Mouse (Mus musculus) cerebellum, adult 18-20 months (tissue): Measurements from ENCODE around the gene Tchhl1.

Experiments used
- DNase-seq, 2 experiments: peaks; one replicate each; pipeline ENCODE4 v3.0.0; 2021

Gene Tchhl1

DNA sequence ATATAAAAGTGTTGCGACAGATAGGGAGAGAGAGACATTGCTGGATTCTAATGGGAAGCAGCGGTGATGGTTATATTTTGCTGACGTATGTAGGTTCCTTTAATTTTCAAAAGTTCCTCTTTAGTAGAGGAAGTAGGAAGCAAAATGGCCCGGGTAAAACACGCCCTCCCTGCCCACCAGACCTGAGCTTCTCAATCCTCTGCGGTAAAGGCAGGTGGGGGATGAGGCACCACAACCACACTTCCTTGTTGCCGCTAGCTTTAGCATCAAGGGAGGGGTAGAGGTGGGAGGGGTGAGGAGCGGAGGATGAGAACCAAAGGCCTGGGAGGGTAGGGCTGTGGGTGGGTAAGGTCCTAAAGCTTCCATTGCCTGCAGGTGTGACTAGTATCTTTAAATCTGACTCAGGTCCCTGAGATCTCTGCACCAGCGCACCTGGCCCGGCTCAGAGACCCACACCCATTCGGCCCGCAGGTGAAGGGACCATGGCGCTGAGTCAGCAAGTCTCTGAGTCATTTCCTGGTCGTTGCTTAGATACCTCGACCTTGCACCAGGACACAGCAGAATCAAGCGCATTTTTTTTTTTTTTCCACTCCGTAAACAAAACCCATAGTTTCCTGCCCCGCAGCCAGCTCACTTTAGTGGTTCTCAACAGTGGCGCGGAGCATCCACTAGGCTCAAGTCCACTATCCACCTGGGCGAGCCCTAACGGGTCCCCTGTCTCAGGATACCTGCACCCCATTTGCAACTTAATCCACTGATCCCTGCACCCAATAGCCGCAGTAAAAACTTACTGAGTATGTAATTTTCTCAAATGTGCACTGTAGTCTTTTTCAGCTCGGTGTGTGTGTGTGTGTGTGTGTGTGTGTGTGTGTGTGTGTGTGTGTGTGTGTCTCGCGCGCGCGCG, 37.7 kb downstream of the Tchhl1 start:
- DNase-seq, result no peak

GRCm38 (mm10) chr3:93506881-93507325, 38.3 kb downstream of the Tchhl1 start:
- DNase-seq, result no peak

GRCm38 (mm10) chr3:93509301-93509700, 40.7 kb downstream of the Tchhl1 start:
- no peak for DNase-seq

- no peak for DNase-seq
These were observed 42.5 kb downstream of the Tchhl1 start for GRCm38 (mm10) chr3:93511036-93511435.

DNA sequence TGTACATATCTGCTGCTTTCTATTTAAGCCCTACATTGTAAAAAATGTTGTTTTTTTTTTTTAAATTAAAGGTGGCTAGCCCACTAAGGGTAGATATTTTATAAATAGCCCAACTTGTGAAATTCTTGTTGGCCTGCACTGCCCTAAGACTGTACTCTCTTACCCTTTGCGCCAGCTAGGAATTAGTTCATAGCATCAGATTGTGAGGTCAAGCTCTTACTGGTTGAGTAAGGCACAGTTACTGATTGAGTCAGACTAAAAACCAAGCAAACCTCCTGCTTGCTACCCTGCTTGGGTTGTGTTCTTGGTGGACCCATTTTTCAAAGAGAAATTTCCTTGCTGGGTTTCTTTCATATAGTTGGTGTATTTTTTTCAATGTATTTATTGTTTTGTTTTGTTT, 43.2 kb downstream of the Tchhl1 start:
- no peak for DNase-seq

DNA sequence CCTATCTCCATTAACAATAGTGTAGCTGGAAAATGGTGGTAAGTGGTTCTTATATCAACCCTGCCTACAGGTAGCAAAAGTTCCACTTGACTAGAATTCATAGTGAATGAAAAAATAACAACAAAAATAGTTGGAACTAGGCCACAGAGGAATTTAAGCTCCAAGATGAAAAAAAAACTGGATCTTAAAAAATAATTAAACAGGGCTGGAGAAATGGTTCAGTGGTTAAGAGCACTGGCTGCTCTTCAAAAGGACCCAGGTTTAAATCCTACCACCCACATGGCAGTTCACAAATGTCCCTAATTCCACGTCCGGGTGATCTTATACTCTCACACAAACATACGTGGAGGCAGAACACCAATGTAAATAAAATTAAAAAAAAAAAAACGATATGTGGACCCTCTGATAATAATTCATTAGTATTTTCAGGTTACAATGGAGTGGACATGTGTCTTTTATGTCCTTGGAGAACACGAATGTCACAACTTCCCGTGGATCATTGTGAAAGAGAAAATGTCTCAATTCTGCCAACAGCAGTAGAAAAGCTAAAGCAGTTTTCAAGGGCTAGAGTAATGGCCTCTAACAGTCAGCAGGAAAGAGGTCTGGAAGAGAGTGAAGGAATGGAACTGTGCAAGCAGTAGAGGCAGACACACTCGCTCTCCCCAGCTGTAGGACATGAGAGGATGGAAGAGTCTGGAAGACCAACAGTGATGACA, 44.0 kb downstream of the Tchhl1 start:
- no peak for DNase-seq

- DNase-seq, result no peak
These were observed 46.1 kb downstream of the Tchhl1 start for GRCm38 (mm10) chr3:93514628-93515027.

GRCm38 (mm10) chr3:93517343-93517742, 48.8 kb downstream of the Tchhl1 start:
- DNase-seq, result no peak

GRCm38 (mm10) chr3:93519856-93520329, 51.3 kb downstream of the Tchhl1 start:
- DNase-seq, result no peak

GRCm38 (mm10) chr3:93520330-93521193, 52.0 kb downstream of the Tchhl1 start, which contains the start of gene S100a11:
Gene S100a11 (plus strand): TSS chr3:93520488.
- DNase-seq, result no peak
